18 mouse cellular contexts compared by ENCODE assay signal in genomic region chr11:51937361-51937781, GRCm38 (mm10). TPM values are rescaled to one million over a fixed set of nuclear protein-coding genes. Genes with fewer than 3 reads are reported as not detected.
DNase-seq lines count a peak whose midpoint lies in the region; ATAC-seq lines count a peak whose summit lies in the region.
"Had no signal": no experiment of that assay in that cellular context is flagged by ENCODE, and none has a peak within 500 bp of the region (broad histone marks: within the 10 kb centered on the region; RNA-seq: fewer than 3 reads in every experiment).

No protein-coding gene starts in this region.

- H3K9ac ChIP-seq in hindbrain, embryonic 12.5 days = no peak overlapping the region
- no peak overlapping the region for H3K9ac ChIP-seq in hindbrain, embryonic 16.5 days (ENCODE audit: low read depth, low read length)
- H3K9ac ChIP-seq: heart, embryonic 12.5 days; lung, embryonic 14.5 days; midbrain, embryonic 12.5 days had no signal

- no peaks in the 10 kb centered on the region for H3K9me3 ChIP-seq in hindbrain, embryonic 12.5 days (replicated peaks)
- no peaks in the 10 kb centered on the region for H3K9me3 ChIP-seq in hindbrain, embryonic 16.5 days (ENCODE audit: control insufficient read depth, low read length)
- H3K9me3 ChIP-seq: heart, embryonic 12.5 days; midbrain, embryonic 12.5 days had no signal

- peak; percentile 31 for DNase-seq in retina, embryonic 14.5 days (ENCODE audit: low spot score)
- no peak for DNase-seq in retina, postnatal 1 day
- peak; percentile 88 for DNase-seq in Muller cell, postnatal 12 days (ENCODE audit: inconsistent ontology term)
- peak; percentile 56 for DNase-seq in kidney, postnatal 14 days
- no peak for DNase-seq in heart, adult 18-20 months
- no peak for DNase-seq in urinary bladder, adult 2 months (ENCODE audit: low spot score)
- DNase-seq: cerebellum, postnatal 25 days; gastrocnemius, postnatal 36 days; left cerebral cortex, postnatal 4 days; lung, embryonic 14.5 days; right cerebral cortex, postnatal 25 days had no signal

- ATAC-seq in hindbrain, embryonic 12.5 days (ENCODE audit: low FRiP score) = no peak
- ATAC-seq in hindbrain, embryonic 16.5 days = no peak
- ATAC-seq: inflammation-experienced regulatory T-cells, adult 6 months had no signal

- no peaks in the 10 kb centered on the region for H3K36me3 ChIP-seq in hindbrain, embryonic 12.5 days
- H3K36me3 ChIP-seq in hindbrain, embryonic 16.5 days (ENCODE audit: control insufficient read depth, insufficient read depth, low read length) = no peaks in the 10 kb centered on the region
- H3K36me3 ChIP-seq: heart, embryonic 12.5 days; midbrain, embryonic 12.5 days had no signal

- H3K4me2 ChIP-seq in hindbrain, embryonic 12.5 days (replicated peaks) = no peak overlapping the region
- H3K4me2 ChIP-seq in hindbrain, embryonic 16.5 days (ENCODE audit: low read length) = no peak overlapping the region
- H3K4me2 ChIP-seq: heart, embryonic 12.5 days; lung, embryonic 14.5 days; midbrain, embryonic 12.5 days had no signal

- 0 out of 2 replicates have a peak, but pooled peaks cover 3% of the 10 kb centered on the region for H3K4me1 ChIP-seq in hindbrain, embryonic 12.5 days
- H3K4me1 ChIP-seq in hindbrain, embryonic 16.5 days (ENCODE audit: control insufficient read depth, insufficient read depth, low read depth, low read length) = peaks cover under 1% of the 10 kb centered on the region
- H3K4me1 ChIP-seq: midbrain, embryonic 12.5 days had no signal

- WGBS in hindbrain, embryonic 12.5 days = 60% methylated on average over 6 of the region's 6 CpGs
- WGBS in hindbrain, embryonic 16.5 days = 41% methylated on average over 6 of the region's 6 CpGs

- no peaks in the 10 kb centered on the region for H3K27me3 ChIP-seq in hindbrain, embryonic 12.5 days
- no peaks in the 10 kb centered on the region for H3K27me3 ChIP-seq in hindbrain, embryonic 16.5 days (replicated peaks; ENCODE audit: control insufficient read depth, insufficient read depth, low read length)
- H3K27me3 ChIP-seq: midbrain, embryonic 12.5 days had no signal

- no peak overlapping the region for H3K4me3 ChIP-seq in hindbrain, embryonic 12.5 days
- no peak overlapping the region for H3K4me3 ChIP-seq in hindbrain, embryonic 16.5 days (ENCODE audit: low read length)
- H3K4me3 ChIP-seq: heart, embryonic 12.5 days; layer of hippocampus, adult 2 months; midbrain, embryonic 12.5 days had no signal

- peak overlapping the region; percentile 48; the same call in 1 of the 2 replicates for H3K27ac ChIP-seq in hindbrain, embryonic 12.5 days
- H3K27ac ChIP-seq in hindbrain, embryonic 16.5 days (ENCODE audit: low read depth, low read length) = no peak overlapping the region
- H3K27ac ChIP-seq: layer of hippocampus, adult 2 months; macrophage; midbrain, embryonic 12.5 days had no signal

RNA-seq across cellular contexts. Expression of gene Cdkn2aipnl, which starts 30.1 kb away (rescaled TPM):
- 106 and 107 TPM in 2 replicates for polyA plus RNA-seq in hindbrain, embryonic 12.5 days (2016; fragmentation: Nextera tagmentation; extraction: Ambion mirVana)
- polyA plus RNA-seq in hindbrain, embryonic 16.5 days (2015; fragmentation: Nextera tagmentation; extraction: Ambion mirVana) = 121 and 122 TPM in 2 replicates
- 10 to 100 TPM; 10.5 to 11.3 TPM for total RNA-seq in heart, adult 18-20 months (2021)
- polyA plus RNA-seq in urinary bladder, adult 2 months (2012; rRNA removed) = 21.2 and 23.8 TPM in 2 replicates

Comparison
In these comparisons a context has a peak if more than half of its experiments do, and no peak if none do; other contexts are left out.
1. DNase-seq: peak in retina, embryonic 14.5 days (single experiment), Muller cell, postnatal 12 days (single experiment) and kidney, postnatal 14 days (single experiment); none in retina, postnatal 1 day (single experiment), heart, adult 18-20 months (0 of 2) and urinary bladder, adult 2 months (single experiment).